Mouse (Mus musculus) erythroblast, embryonic 14.5 days (primary cell): ENCODE results near the gene Phkb.

Source experiments
- GATA1 ChIP-seq: IDR thresholded peaks from 2 replicates; pipeline ENCODE4 v1.6.1; 2012; ENCODE audit warnings: low read length, inconsistent platforms, mixed read lengths
- TAL1 ChIP-seq: IDR thresholded peaks from 3 replicates; pipeline ENCODE4 v1.6.1; 2012; ENCODE audit warnings: low read length, inconsistent platforms, mixed read lengths

DNA sequence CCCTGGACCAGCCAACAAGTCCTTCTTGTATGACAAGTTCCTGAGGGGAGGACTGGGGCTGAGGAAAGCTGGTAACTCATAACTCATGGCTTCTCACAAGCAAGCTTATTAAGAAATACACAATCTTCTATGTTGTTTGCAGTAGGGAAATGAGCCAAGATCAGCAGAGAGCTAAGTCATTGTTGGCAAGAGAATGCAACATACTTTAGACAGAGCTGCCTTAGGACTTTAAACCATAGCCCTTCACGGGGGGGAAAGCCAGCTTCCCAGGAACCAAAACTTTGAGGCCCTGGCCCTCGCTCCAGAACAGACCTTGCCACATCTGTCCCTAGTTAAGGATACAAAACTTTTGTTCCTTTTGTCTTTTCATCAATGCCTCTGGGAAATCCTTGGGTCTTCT, 30.9 kb downstream of the Phkb start:
- TF ChIP-seq TAL1 (no peak), GATA1 (no peak)
